Mouse (Mus musculus): ENCODE results near the gene Exoc2. TPM values are rescaled to one million over a fixed set of nuclear protein-coding genes. Genes with fewer than 3 reads are reported as not detected.

Exoc2 gene
- 10 to 100 TPM; 11.7 to 12.9 TPM for total RNA-seq (2021)
- long read RNA-seq, experiment 1, full-length matches to known transcripts, result 2 of 4 reads
- long read RNA-seq, experiment 1, partial matches to known transcripts, result 0 of 4 reads
- long read RNA-seq, experiment 1, other reads (novel, unspliced or antisense), result 2 of 4 reads
- long read RNA-seq, experiment 2, full-length matches to known transcripts, result 3 of 8 reads
- long read RNA-seq, experiment 2, partial matches to known transcripts, result 1 of 8 reads
- long read RNA-seq, experiment 2, other reads (novel, unspliced or antisense), result 4 of 8 reads

DNA sequence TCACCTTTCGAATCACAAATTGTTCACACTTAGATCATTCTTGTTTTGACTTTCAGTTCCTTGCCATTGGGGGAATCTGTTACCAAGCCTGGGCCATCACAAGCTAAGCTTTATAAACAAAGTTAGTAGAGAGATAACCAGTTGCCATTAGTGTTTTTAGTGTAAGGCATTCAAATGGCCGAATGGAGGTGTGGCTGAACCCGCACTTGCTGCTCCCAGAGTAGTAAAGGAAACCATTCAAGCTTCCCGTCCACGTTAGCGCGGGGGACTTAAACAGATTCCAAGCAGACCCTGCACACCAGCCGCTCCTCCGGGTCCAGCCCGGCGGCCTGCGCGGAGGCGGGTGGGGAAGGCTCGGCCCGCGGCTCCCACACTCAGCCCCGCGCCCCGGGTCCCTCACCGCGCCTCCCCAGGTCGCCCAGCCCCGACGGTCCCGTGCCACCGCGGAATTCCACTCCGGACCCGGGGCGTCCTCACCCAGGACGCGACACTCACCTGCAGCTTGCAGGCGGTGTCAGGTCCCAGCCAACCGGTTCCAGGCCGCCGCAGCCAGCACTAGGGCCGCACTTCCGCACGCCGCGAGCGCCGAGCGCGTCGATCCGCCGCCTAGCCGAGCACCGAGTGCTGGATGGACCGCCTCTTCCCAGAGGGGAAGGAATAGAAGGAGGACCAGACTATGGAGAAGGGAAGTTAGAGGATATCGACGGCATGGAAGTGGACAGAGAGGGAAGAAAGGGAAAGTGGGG is at the start of gene Exoc2, which contains the start of gene Gm5447:
Gene Exoc2, minus strand, starts transcription at position 593 of the 746 bp plus-strand sequence.
Gene Gm5447, plus strand, starts transcription at position 704 of the 746 bp plus-strand sequence.
- peak; percentile 72 to 77 for DNase-seq
- intact Hi-C loops (cut with DNase I), result loop anchor here (10.0 kb wide), 1 partner anchor 409 kb away; no protein-coding TSS in a partner anchor

DNA sequence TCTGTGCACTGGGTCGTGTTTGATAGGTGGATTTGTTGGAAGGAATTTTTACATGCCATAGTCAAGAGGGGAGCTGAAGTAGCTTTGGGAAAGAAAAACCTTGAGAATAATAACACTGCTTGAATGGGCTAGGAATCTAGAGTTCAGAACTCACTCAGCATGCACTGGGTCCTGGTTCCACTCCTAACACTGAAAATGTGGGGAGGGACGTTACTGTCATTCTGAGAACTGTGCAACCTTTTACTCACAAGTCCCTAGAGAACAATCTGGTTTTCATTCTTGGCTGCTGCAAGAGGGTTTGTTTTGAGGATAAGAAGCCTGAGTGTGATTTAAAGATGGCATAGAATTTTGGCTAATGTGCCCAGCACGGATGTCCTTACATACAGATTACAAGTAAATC is 49.8 kb upstream of the Exoc2 start:
- intact Hi-C loops (cut with DNase I), result no loop called here

DNA sequence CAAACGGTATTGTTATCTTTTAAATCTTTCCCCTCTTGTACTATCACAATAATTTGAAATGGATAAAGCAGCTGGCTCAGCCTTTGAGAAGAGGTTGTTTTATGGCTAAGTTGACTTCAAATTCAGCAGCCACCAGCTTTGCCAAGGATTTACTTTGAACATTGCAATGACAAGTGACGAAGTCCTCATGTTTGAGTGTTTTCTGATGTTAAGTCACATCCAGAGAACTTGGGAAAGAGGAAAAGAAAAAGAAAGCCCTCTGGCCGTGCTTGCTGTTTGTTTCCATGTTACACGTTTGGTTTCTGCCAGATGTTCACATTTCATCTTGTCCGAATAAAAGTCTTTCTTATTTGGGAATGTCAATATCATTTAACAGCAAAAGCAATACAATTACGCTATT is 48.0 kb upstream of the Exoc2 start:
- intact Hi-C loops (cut with DNase I), result no loop called here
- no peak for DNase-seq

More for the DNA sequence above, 49.8 kb upstream of the Exoc2 start:
- DNase-seq, result no peak

- DNase-seq, result no peak
These were observed 47.6 kb upstream of the Exoc2 start for GRCm38 (mm10) chr13:31021514-31021913.

DNA sequence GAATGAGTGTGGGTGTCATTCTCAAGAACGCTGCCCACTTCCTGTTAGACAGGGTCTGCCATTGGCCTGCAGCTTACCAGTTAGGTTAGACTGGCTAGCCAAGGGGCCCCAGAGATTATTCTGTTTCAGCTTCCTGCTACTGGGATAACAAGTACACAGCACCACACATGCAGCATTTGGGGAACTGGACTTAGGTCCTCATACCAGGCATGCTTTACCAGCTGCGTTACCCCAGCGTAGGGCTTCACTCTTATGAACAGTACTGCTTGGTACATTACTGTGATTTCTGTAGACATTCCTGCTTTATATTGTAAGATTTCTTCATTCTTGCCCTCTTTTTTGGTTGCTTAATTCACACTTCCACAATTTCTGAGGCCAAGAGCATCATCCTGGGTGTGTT is 43.7 kb upstream of the Exoc2 start:
- intact Hi-C loops (cut with DNase I), result no loop called here
- DNase-seq, result no peak

More at GRCm38 (mm10) chr13:31021514-31021913, 47.6 kb upstream of the Exoc2 start:
- intact Hi-C loops (cut with DNase I), result no loop called here

GRCm38 (mm10) chr13:31004995-31005394 is 31.1 kb upstream of the Exoc2 start:
- no peak for DNase-seq
- intact Hi-C loops (cut with DNase I), result no loop called here

DNA sequence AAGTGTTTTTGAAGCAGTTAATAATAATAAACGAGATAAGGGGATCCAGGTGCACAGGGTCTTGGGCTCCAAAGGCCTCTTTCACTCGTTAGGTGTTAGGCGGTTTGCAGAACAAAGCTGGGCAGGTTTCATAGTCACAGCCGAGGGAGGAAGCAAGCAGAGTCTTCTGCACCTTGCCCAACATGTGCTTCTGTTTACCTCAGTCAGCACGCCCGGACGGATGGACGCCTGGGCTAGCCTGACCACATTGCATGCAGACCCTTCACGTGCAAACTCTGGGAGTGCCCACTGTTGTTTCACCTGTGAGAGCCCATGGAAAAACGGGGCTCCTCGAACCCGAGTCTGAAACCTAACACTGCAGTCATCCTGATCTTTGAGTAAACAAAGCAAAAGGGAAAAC is 30.6 kb upstream of the Exoc2 start:
- no peak for DNase-seq
- intact Hi-C loops (cut with DNase I), result no loop called here

DNA sequence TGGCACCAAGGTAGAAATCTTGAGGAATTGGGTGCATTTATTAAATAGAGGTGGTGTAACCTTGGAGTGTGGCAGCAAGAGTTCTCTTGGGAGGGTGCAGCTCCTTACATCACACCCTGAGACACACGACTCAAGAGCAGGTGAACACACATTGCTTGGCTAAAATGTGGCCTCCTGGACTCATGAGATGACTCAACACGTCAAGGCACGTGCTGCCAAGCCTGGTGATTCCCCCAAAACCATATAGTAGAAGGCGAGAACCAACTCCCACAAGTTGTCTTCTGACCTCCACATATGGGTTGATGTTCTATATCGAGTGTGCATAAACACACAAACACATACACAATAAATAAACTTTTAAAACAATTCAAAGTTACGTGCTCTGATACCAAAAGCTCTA is 25.9 kb upstream of the Exoc2 start:
- intact Hi-C loops (cut with DNase I), result loop anchor here (5.0 kb wide), 1 partner anchor 618 kb away; no protein-coding TSS in a partner anchor

DNA sequence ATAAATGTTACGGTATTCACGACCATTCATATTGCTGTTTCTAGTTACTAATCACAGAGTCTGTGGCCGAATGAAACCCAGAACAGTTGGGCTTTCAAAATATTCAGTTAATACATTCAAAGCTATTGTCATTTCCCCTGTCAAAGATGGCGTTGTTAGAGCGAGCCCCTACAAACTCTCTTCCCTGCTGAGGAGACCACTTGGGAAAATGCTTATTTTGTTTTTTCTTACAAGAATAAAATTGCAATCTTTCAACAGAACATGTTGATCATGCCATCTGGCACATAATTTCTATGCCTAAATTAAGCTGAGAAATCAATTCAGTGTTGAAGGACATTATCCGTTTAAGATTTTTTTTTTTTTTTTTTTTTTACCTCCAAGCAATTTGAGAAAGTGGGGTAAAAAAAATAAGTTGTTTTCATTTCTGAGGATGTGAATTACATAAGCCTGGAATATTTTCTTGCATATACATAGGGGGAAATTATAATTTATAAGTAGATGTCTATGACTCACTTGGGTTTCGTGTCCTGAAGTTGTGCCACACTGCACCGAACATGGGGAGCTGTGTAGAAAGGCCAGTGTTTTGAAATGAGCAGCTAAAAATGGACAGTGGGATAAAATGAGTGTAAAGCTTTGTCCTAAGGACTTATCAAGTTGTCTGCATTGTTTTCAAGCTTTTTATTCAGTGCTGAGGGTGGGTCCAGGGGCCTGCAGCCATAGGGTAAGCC is 23.8 kb upstream of the Exoc2 start:
- intact Hi-C loops (cut with DNase I), result loop anchor here (5.0 kb wide), 1 partner anchor 620 kb away; no protein-coding TSS in a partner anchor
- DNase-seq, result no peak

More for the DNA sequence above, 25.9 kb upstream of the Exoc2 start:
- no peak for DNase-seq

DNA sequence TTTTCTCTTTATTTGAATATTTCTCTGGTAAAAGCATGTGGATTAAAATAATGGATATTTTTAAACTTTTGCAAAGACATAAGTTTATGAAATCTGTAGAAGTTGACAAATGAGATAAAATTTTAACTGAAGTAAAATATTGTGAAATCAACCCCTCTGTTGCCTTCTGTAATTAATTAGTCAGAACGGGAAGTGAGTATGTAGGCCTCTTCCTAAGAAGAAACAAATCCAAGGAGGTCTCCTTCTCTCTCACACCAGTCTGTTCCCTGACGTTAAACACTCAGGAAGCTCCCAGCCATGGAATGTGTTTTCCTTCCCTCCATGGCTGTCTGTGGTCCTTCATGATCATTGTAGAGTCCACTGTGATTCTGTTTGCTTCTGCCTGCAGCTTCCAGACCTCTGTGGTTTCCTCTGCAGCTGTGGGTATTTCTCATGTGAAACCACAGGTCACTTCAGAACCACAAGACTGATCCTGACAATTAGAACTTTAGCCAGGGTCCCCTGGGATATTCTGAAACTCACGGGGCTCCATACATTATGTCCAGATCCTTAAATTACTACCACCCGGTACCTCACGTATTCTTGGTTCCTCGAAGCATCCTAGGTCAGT is 20.5 kb upstream of the Exoc2 start:
- intact Hi-C loops (cut with DNase I), result no loop called here
- no peak for DNase-seq

GRCm38 (mm10) chr13:30993819-30994218 is 19.9 kb upstream of the Exoc2 start:
- DNase-seq, result no peak

GRCm38 (mm10) chr13:30990233-30990632 is 16.3 kb upstream of the Exoc2 start:
- intact Hi-C loops (cut with DNase I), result no loop called here
- no peak for DNase-seq

More at GRCm38 (mm10) chr13:30993819-30994218, 19.9 kb upstream of the Exoc2 start:
- intact Hi-C loops (cut with DNase I), result no loop called here

DNA sequence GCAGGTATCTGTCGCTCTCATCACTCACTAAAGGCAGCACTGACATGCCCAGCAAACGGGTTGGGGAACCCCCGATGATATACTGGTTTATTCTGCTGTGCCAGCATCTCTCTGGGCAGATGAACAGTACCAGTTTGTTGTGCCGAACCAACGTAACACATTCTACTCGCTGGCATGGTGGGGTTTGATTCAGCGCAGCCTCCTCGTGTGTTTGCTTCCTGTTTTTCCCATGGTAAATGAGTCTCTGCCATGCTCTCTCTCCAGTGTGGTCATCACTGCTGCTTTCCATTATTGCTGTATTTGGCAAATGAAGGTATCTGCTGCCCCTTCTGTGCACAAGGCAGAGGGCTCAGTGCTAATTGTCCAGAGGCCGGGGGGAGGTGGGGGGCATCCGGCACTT is 15.8 kb upstream of the Exoc2 start:
- no peak for DNase-seq
- intact Hi-C loops (cut with DNase I), result no loop called here

DNA sequence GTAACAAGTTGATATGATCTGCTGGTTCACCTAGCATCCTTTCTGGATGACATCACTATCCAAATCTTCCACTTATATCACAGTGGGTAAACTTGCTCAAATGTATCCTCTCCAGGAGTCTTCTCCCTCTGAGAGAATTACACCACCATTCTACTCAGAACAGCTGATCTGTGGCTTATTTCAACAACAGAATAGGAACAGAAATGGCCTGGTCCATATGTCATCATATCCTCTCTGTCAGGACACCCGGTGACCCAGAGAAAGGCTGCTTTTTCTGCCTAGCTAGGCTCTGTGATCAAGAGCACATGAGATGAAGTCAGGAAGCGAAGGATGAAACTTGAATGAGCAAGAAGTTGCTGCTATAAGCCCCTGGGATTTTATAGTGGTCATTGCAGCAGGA is 13.8 kb upstream of the Exoc2 start:
- intact Hi-C loops (cut with DNase I), result no loop called here

GRCm38 (mm10) chr13:30986934-30987455 is 13.1 kb upstream of the Exoc2 start:
- no peak for DNase-seq
- intact Hi-C loops (cut with DNase I), result no loop called here

More for the DNA sequence above, 13.8 kb upstream of the Exoc2 start:
- no peak for DNase-seq

DNA sequence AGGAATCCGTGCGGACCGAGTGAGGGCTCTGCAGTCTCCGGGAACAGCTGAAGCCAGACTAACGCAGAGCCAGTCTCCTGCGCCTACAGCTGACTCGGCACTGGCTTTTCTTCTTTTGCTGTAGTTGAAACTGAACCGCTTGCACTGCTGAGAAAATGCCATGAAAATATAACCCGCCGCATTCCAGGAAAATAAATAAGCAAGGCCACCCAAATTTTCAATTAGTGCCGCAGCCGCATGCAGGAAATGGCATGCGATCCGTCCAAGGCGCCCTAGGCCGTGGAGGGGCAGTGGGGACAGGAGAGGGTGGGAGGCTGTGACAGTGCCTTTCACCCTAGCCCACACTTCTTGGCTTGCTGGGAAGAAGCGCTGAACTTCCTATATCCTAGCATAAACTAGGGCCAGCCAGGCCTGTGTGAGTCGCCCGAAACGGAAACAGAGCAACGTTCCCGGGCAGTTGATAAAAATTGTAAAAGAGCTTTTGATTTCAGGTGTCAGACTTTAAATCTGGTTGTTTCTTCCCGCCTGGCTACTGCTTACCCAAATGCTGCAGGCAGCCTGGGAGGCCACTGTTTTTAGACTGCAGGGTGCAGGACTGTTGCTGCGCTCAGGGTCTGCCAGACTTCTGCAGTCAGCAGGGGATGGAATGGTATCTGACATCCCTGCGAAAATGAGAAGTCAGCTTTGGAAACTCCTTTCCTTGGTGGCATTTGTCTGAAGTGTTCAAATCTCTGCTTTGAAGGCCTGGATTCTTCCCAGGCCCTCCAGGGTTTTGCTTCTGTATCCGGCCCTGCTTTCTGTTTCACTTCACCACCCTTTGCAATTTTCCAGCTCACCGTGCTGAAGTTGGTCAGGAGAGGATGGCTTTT is 11.9 kb upstream of the Exoc2 start:
- DNase-seq, result peak; percentile 46 to 55
- intact Hi-C loops (cut with DNase I), result no loop called here

- intact Hi-C loops (cut with DNase I), result no loop called here
- DNase-seq, result no peak
These were observed 11.3 kb upstream of the Exoc2 start for GRCm38 (mm10) chr13:30985275-30985597.

DNA sequence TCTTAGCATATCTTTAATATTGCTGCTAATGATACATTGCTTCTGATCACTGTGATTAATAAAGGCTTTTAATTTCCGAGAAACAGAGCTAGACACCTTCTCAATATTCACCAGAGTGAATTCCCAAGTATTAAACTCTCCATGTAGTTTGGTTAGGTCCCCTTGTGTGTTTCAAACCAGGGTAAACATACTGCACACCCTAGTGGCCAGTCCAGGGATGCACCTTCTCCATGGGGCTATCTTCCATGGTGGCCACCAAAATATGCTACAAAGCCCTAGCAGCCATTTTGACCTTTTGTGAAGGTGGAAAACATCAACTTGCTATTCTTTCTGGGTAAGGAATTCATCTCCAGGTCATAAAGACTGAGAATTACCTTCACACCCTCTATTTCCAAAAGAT is 7.8 kb upstream of the Exoc2 start:
- intact Hi-C loops (cut with DNase I), result loop anchor here (5.0 kb wide), 1 partner anchor 79 kb away; no protein-coding TSS in a partner anchor
- DNase-seq, result peak in 1 of 2 experiments; percentile 27

DNA sequence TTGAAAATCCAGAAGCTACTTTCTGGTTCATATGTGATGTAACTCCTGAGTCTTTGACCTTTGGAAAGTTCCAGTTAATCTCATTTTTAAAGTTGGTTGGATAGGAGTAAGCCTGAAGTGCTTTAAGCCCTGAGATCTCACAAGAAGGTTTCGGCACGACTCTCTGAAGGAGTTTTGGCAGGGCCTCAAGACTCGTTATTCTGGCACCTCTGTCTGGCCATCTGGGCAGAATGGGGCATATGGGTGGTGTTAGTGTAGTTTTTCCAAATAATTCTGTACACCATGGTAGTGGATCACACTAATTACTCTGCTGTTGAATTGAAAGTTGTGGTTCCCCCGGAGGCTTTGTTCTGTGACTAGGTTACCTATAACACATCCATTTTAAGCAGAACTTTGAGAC is 4.3 kb upstream of the Exoc2 start:
- no peak for DNase-seq
- intact Hi-C loops (cut with DNase I), result loop anchor here (10.0 kb wide), 1 partner anchor 413 kb away; no protein-coding TSS in a partner anchor
